Mouse (Mus musculus) heart, postnatal 0 days (tissue): Measurements from ENCODE around the gene Nbeal2.

Source experiments
- CTCF ChIP-seq: IDR thresholded peaks from 2 replicates; pipeline ENCODE4 v1.5.1; 2016; ENCODE audit warnings: antibody characterized with exemption, control low read depth, low read depth
- EP300 ChIP-seq: IDR thresholded peaks from 2 replicates; pipeline ENCODE4 v1.6.1; 2016; ENCODE audit warnings: antibody characterized with exemption, low read depth

GRCm38 (mm10) chr9:110617081-110617480 is 36.9 kb downstream of the Nbeal2 start:
- no peak for TF ChIP-seq CTCF
- TF ChIP-seq EP300, result no peak
